ENCODE assay signal across 25 mouse cellular contexts in the genomic region with DNA sequence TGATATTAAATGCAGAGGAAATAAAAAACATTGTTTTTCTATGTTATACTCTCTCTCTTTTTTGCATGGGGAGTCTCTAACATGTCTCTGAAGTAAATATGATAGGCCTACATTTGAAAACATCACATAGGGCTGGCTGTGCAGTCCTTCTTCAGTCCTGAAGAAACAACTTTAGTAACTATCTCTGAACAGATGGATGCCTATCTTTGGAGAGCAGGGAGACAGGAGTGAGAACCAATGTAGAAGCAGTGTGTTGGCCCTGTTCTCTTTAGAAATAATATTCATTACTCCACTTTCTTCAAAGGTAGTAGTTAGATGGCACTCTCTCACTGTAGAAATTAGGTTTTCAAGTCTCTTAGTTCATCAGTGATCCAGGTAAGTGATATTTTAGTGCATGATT.
"Had no signal": no experiment of that assay in that cellular context is flagged by ENCODE, and none has a peak within 500 bp of the region (broad histone marks: within the 10 kb centered on the region; RNA-seq: fewer than 3 reads in every experiment).

No protein-coding gene starts in this region.

- DNase-seq: gastrocnemius, adult 2 months; gastrocnemius, postnatal 10 days; gastrocnemius, postnatal 25 days; heart, adult 18-20 months; heart, postnatal 10 days; heart, postnatal 4 days; kidney, adult 18-20 months; kidney, adult 8-10 months; kidney, postnatal 14 days; kidney, postnatal 36 days; layer of hippocampus, adult 9-11 months; layer of hippocampus, postnatal 36 days; left cerebral cortex, postnatal 4 days had no signal

- H3K4me3 ChIP-seq: gastrocnemius, adult 2 months; heart, embryonic 10.5 days; heart, embryonic 12.5 days; hindbrain, embryonic 10.5 days; hindbrain, embryonic 12.5 days; intestine, embryonic 15.5 days; kidney, embryonic 15.5 days; limb, embryonic 13.5 days; limb, embryonic 15.5 days; liver, embryonic 12.5 days had no signal

- H3K27ac ChIP-seq: gastrocnemius, adult 2 months; heart, embryonic 10.5 days; hindbrain, embryonic 10.5 days; hindbrain, embryonic 12.5 days; hindbrain, embryonic 14.5 days; intestine, embryonic 15.5 days; kidney, embryonic 15.5 days; kidney, postnatal 0 days; limb, embryonic 13.5 days; limb, embryonic 15.5 days; liver, embryonic 12.5 days; liver, embryonic 14.5 days had no signal
